Mouse (Mus musculus): ENCODE measurements around the gene Rimbp3.

DNA sequence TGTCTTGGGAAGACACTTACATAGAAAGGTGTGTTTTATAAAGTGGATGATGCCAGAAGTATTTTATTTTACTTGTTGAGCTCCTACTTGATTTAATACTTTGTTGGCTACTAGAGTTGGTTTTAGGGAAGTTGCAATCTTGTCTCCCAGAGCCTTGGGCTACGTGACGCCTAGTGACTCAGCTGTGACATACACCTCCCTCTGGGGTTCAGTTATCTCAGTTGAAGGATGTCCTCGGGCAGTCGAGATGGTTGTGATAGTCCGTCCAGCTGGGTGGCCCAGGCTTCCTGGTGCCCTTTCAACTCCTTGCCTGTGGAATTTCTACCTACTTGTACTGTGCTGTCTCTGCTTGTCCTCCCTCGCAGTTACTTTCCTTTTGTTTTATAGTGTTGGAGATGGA lies 40.7 kb downstream of the Rimbp3 start:
- TF ChIP-seq CTCF (conservative IDR thresholded peaks at IDR 0.05; ENCODE audit: insufficient read depth, insufficient read length, low read depth, low read length) (no peak), POLR2A (IDR thresholded peaks at IDR 0.05; ENCODE audit: low read depth, low read length) (no peak)

All from kidney, adult 2 months (tissue).